Mouse (Mus musculus) neural tube, embryonic 12.5 days (tissue): Measurements from ENCODE around the gene Ppm1h. TPM values are rescaled to one million over a fixed set of nuclear protein-coding genes. Genes with fewer than 3 reads are reported as not detected.

Experiments
- ATAC-seq: fragments of 200-750 bp; cut with Nextera tagmentation; 2 replicates; pipeline ENCODE4 v1.8.0; 2017; ENCODE audit warnings: low read depth, mild to moderate bottlenecking, moderate TSS enrichment, moderate library complexity; ENCODE audit not compliant: low FRiP score
- H3K27ac ChIP-seq: fragments of 300-500 bp; sonication (generic); 2 replicates; pipeline ENCODE4 v1.5.1; 2016
- H3K27me3 ChIP-seq: fragments of 300-500 bp; sonication (generic); replicated peaks from 2 replicates; pipeline ENCODE4 v1.6.1; 2016; ENCODE audit warnings: mild to moderate bottlenecking
- H3K36me3 ChIP-seq: fragments of 300-500 bp; sonication (generic); 2 replicates; pipeline ENCODE4 v1.6.1; 2016; ENCODE audit warnings: mild to moderate bottlenecking
- H3K4me1 ChIP-seq: fragments of 300-500 bp; sonication (generic); 2 replicates; pipeline ENCODE4 v1.6.1; 2016
- H3K4me2 ChIP-seq: fragments of 300-500 bp; sonication (generic); replicated peaks from 2 replicates; pipeline ENCODE4 v1.6.1; 2016; ENCODE audit warnings: mild to moderate bottlenecking
- H3K4me3 ChIP-seq: fragments of 300-500 bp; sonication (generic); 2 replicates; pipeline ENCODE4 v1.5.1; 2016
- H3K9ac ChIP-seq: fragments of 300-500 bp; sonication (generic); 2 replicates; pipeline ENCODE4 v1.6.1; 2016; ENCODE audit warnings: mild to moderate bottlenecking
- H3K9me3 ChIP-seq: fragments of 300-500 bp; sonication (generic); 2 replicates; pipeline ENCODE4 v1.6.1; 2016; ENCODE audit warnings: mild to moderate bottlenecking
- WGBS: fragments of 180-500 bp; shearing (Covaris S2); methylation state at CpG from one replicate; pipeline ENCODE4 v1.1.7; 2016; 5-methylcytosine and 5-hydroxymethylcytosine counted together
- polyA plus RNA-seq: library from polyadenylated mRNA; unstranded; fragments of >200 nt; fragmentation: Nextera tagmentation; extraction: Ambion mirVana; gene quantifications from 2 replicates; pipeline ENCODE4 v1.2.1, GENCODE M21; 2016

Gene Ppm1h
- polyA plus RNA-seq, 1 experiment from 2014 or later: 18.4 TPM

GRCm38 (mm10) chr10:122735284-122735784 lies 56.8 kb downstream of the Ppm1h start:
- Histone ChIP-seq H3K4me2 (no peak overlapping the region), H3K4me3 (no peak overlapping the region), H3K27me3 (no peaks in the 10 kb centered on the region), H3K9me3 (no peaks in the 10 kb centered on the region), H3K27ac (no peak overlapping the region), H3K4me1 (no peaks in the 10 kb centered on the region), H3K9ac (no peak overlapping the region), H3K36me3 (no peaks in the 10 kb centered on the region)
- WGBS: 86% methylated on average over 7 of the region's 7 CpGs
- ATAC-seq: no peak

- ATAC-seq: no peak
- no peaks in the 10 kb centered on the region for H3K36me3 ChIP-seq
- H3K4me1 ChIP-seq: peaks cover 4% of the 10 kb centered on the region; the same call in 1 of the 2 replicates
- H3K27me3 ChIP-seq: no peaks in the 10 kb centered on the region
- no peak overlapping the region for H3K27ac ChIP-seq
- H3K4me3 ChIP-seq: no peak overlapping the region
- WGBS: 89% methylated on average over 4 of the region's 4 CpGs
- H3K9ac ChIP-seq: no peak overlapping the region
- H3K9me3 ChIP-seq: no peaks in the 10 kb centered on the region
- H3K4me2 ChIP-seq: no peak overlapping the region
Observed at GRCm38 (mm10) chr10:122736835-122737234, 58.3 kb downstream of the Ppm1h start.

- 90% methylated on average over 10 of the region's 10 CpGs for WGBS
- no peaks in the 10 kb centered on the region for H3K9me3 ChIP-seq
- H3K4me1 ChIP-seq: peaks cover 4% of the 10 kb centered on the region; the same call in 1 of the 2 replicates
- H3K4me2 ChIP-seq: no peak overlapping the region
- H3K27ac ChIP-seq: no peak overlapping the region
- H3K9ac ChIP-seq: no peak overlapping the region
- H3K36me3 ChIP-seq: no peaks in the 10 kb centered on the region
- no peak for ATAC-seq
- no peak overlapping the region for H3K4me3 ChIP-seq
- H3K27me3 ChIP-seq: no peaks in the 10 kb centered on the region
Observed at GRCm38 (mm10) chr10:122738526-122738925, 60.0 kb downstream of the Ppm1h start.

GRCm38 (mm10) chr10:122739037-122739436 lies 60.5 kb downstream of the Ppm1h start:
- 91% methylated on average over 4 of the region's 4 CpGs for WGBS
- Histone ChIP-seq H3K36me3 (no peaks in the 10 kb centered on the region), H3K4me1 (peaks cover 4% of the 10 kb centered on the region; the same call in 1 of the 2 replicates), H3K4me2 (no peak overlapping the region), H3K9ac (no peak overlapping the region), H3K27me3 (no peaks in the 10 kb centered on the region), H3K27ac (no peak overlapping the region), H3K9me3 (no peaks in the 10 kb centered on the region), H3K4me3 (no peak overlapping the region)
- no peak for ATAC-seq

- no peaks in the 10 kb centered on the region for H3K9me3 ChIP-seq
- no peaks in the 10 kb centered on the region for H3K36me3 ChIP-seq
- H3K4me3 ChIP-seq: no peak overlapping the region
- ATAC-seq: no peak
- H3K27me3 ChIP-seq: no peaks in the 10 kb centered on the region
- WGBS: 90% methylated on average over 4 of the region's 4 CpGs
- H3K4me2 ChIP-seq: no peak overlapping the region
- H3K4me1 ChIP-seq: peaks cover 4% of the 10 kb centered on the region; the same call in 1 of the 2 replicates
- H3K27ac ChIP-seq: no peak overlapping the region
- H3K9ac ChIP-seq: no peak overlapping the region
Observed at GRCm38 (mm10) chr10:122740117-122740516, 61.6 kb downstream of the Ppm1h start.

GRCm38 (mm10) chr10:122741191-122741590 lies 62.6 kb downstream of the Ppm1h start:
- ATAC-seq: no peak
- H3K4me2 ChIP-seq: no peak overlapping the region
- WGBS: 69% methylated on average over 7 of the region's 7 CpGs

GRCm38 (mm10) chr10:122742136-122742535 lies 63.6 kb downstream of the Ppm1h start:
- no peak for ATAC-seq
- peaks cover 4% of the 10 kb centered on the region; the same call in 1 of the 2 replicates for H3K4me1 ChIP-seq
- H3K27ac ChIP-seq: no peak overlapping the region
- no peak overlapping the region for H3K4me3 ChIP-seq
- H3K36me3 ChIP-seq: no peaks in the 10 kb centered on the region
- H3K9ac ChIP-seq: no peak overlapping the region
- no peak overlapping the region for H3K4me2 ChIP-seq
- no peaks in the 10 kb centered on the region for H3K27me3 ChIP-seq
- 78% methylated on average over 2 of the region's 2 CpGs for WGBS
- no peaks in the 10 kb centered on the region for H3K9me3 ChIP-seq

More at GRCm38 (mm10) chr10:122741191-122741590, 62.6 kb downstream of the Ppm1h start:
- no peak overlapping the region for H3K4me3 ChIP-seq
- H3K27me3 ChIP-seq: no peaks in the 10 kb centered on the region
- no peak overlapping the region for H3K9ac ChIP-seq
- H3K27ac ChIP-seq: no peak overlapping the region
- H3K9me3 ChIP-seq: no peaks in the 10 kb centered on the region
- H3K36me3 ChIP-seq: no peaks in the 10 kb centered on the region
- peaks cover 4% of the 10 kb centered on the region; the same call in 1 of the 2 replicates for H3K4me1 ChIP-seq

GRCm38 (mm10) chr10:122743361-122743760 lies 64.8 kb downstream of the Ppm1h start:
- Histone ChIP-seq H3K9ac (no peak overlapping the region), H3K9me3 (no peaks in the 10 kb centered on the region), H3K27me3 (no peaks in the 10 kb centered on the region), H3K27ac (no peak overlapping the region), H3K4me2 (no peak overlapping the region), H3K36me3 (no peaks in the 10 kb centered on the region), H3K4me1 (peaks cover 4% of the 10 kb centered on the region; the same call in 1 of the 2 replicates), H3K4me3 (no peak overlapping the region)
- ATAC-seq: no peak
- 84% methylated on average over 2 of the region's 2 CpGs for WGBS

- H3K9ac ChIP-seq: no peak overlapping the region
- peaks cover 4% of the 10 kb centered on the region; the same call in 1 of the 2 replicates for H3K4me1 ChIP-seq
- no peak overlapping the region for H3K4me2 ChIP-seq
- H3K9me3 ChIP-seq: no peaks in the 10 kb centered on the region
- ATAC-seq: no peak
- no peaks in the 10 kb centered on the region for H3K36me3 ChIP-seq
- H3K27ac ChIP-seq: no peak overlapping the region
- H3K27me3 ChIP-seq: no peaks in the 10 kb centered on the region
- no peak overlapping the region for H3K4me3 ChIP-seq
- 98% methylated on average over 2 of the region's 2 CpGs for WGBS
Observed at GRCm38 (mm10) chr10:122744970-122745369, 66.4 kb downstream of the Ppm1h start.

- H3K27me3 ChIP-seq: no peaks in the 10 kb centered on the region
- ATAC-seq: no peak
- 85% methylated on average over 7 of the region's 7 CpGs for WGBS
- H3K4me3 ChIP-seq: no peak overlapping the region
- H3K4me2 ChIP-seq: no peak overlapping the region
- no peak overlapping the region for H3K9ac ChIP-seq
- no peaks in the 10 kb centered on the region for H3K36me3 ChIP-seq
- H3K4me1 ChIP-seq: 0 out of 2 replicates have a peak, but pooled peaks cover under 1% of the 10 kb centered on the region
- H3K9me3 ChIP-seq: no peaks in the 10 kb centered on the region
- H3K27ac ChIP-seq: no peak overlapping the region
Observed at GRCm38 (mm10) chr10:122746211-122746610, 67.6 kb downstream of the Ppm1h start.

GRCm38 (mm10) chr10:122747151-122747925 lies 68.8 kb downstream of the Ppm1h start:
- Histone ChIP-seq H3K4me1 (no peaks in the 10 kb centered on the region), H3K36me3 (no peaks in the 10 kb centered on the region), H3K9ac (no peak overlapping the region), H3K4me3 (no peak overlapping the region), H3K4me2 (no peak overlapping the region), H3K27me3 (no peaks in the 10 kb centered on the region), H3K9me3 (no peaks in the 10 kb centered on the region), H3K27ac (no peak overlapping the region)
- no peak for ATAC-seq
- 91% methylated on average over 11 of the region's 11 CpGs for WGBS

- H3K4me3 ChIP-seq: no peak overlapping the region
- no peak overlapping the region for H3K4me2 ChIP-seq
- H3K9me3 ChIP-seq: no peaks in the 10 kb centered on the region
- H3K9ac ChIP-seq: no peak overlapping the region
- no peak for ATAC-seq
- no peak overlapping the region for H3K27ac ChIP-seq
- no peaks in the 10 kb centered on the region for H3K36me3 ChIP-seq
- peaks cover 6% of the 10 kb centered on the region; the same call in 1 of the 2 replicates for H3K4me1 ChIP-seq
- 88% methylated on average over 4 of the region's 4 CpGs for WGBS
- H3K27me3 ChIP-seq: no peaks in the 10 kb centered on the region
Observed at GRCm38 (mm10) chr10:122748361-122748951, 69.9 kb downstream of the Ppm1h start.
